Mouse (Mus musculus): Measurements from ENCODE around the gene Mettl24.
"Not testable (repeated sequence)": the region's sequence is repeated elsewhere in the genome, so short reads cannot be mapped to it uniquely, and the experiment has no call there.

The Mettl24 gene

GRCm38 (mm10) chr10:40740696-40741095 lies 57.6 kb downstream of the Mettl24 start:
- no peak for DNase-seq (ENCODE audit: low spot score)

- peak; percentile 54 for DNase-seq (ENCODE audit: low spot score)
These were observed 67.4 kb downstream of the Mettl24 start for GRCm38 (mm10) chr10:40750293-40751047.

DNA sequence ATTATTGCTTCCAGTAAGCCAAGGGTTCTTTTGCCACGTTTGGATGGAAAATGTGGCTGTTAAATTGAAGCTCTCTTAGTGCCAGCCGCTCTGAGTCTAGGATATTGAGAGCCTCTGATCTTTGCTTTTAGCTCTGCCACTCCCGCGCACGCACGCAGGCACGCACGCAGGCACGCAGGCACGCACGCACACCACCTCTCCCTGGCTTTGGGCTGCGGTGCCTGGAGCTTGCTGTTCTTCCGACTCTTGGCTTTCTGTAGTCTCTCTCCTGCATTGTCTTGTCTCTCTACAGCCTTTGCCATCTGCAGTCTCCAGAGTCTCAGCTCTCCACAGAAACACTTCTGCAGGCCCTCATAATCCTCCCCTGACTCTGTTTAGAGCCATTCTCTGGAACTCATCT lies 68.1 kb downstream of the Mettl24 start:
- no peak for DNase-seq (ENCODE audit: low spot score)

DNA sequence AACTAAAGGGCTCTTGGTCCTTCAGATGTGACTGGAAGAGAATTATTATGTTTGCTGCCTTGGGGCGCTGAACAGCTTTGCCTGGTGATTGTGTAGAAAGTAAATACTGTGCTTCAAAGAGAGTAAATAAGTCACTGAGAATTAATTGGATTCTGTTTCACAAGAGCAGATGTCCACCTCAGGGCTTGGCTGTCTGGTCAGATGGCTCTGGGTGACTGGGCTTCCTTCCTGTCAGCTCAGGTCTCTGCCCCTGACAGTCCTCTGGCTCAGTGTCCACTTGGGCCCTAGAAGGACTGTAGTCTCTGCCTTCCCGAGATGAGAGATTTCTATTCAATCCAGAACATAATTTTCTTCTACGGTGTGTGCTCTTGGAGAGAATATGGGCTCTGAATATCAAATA lies 70.0 kb downstream of the Mettl24 start:
- DNase-seq (ENCODE audit: low spot score): no peak

- DNase-seq (ENCODE audit: low spot score): no peak
These were observed 75.3 kb downstream of the Mettl24 start for GRCm38 (mm10) chr10:40758171-40759010.

- DNase-seq (ENCODE audit: low spot score): not testable (repeated sequence)
These were observed 76.5 kb downstream of the Mettl24 start for GRCm38 (mm10) chr10:40759391-40760194.

GRCm38 (mm10) chr10:40760195-40761009 lies 77.3 kb downstream of the Mettl24 start:
- DNase-seq (ENCODE audit: low spot score): no peak

DNA sequence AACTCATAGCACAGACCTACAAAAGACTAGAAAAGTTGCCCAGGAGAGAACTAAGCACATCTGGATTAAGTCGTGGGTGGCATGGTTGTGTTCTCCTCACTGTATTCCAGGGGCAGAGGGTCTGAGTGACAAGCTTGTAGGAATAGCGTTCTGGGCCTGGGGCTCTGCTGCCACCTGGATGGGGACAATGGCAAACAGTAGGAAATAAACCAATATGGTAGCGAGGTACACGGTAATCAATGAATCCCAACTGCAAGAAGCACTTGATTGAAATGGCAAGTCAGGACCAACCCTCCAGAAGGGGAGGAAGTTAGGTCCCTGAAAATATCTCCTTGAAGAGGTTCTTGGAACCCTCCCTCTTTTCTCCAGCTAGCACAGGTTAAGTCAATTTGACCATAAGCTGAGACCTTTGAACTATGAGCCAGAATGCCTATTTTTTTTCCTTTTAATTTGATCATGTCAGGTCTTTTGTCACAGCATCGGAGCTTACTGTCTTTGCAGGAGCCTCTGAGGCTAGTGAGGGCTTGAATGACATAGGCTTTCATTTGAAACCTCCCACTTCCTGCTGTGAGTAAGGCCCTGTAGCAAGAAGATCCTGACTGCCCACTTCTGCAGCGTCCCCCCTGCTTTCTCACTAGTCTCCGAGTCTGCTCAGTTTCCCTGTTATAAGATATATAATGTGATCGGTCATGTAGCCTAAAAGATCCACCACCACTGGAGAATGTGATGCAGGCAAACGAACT lies 78.1 kb downstream of the Mettl24 start:
- no peak for DNase-seq (ENCODE audit: low spot score)

- no peak for DNase-seq (ENCODE audit: low spot score)
These were observed 79.5 kb downstream of the Mettl24 start for GRCm38 (mm10) chr10:40762624-40763023.

DNA sequence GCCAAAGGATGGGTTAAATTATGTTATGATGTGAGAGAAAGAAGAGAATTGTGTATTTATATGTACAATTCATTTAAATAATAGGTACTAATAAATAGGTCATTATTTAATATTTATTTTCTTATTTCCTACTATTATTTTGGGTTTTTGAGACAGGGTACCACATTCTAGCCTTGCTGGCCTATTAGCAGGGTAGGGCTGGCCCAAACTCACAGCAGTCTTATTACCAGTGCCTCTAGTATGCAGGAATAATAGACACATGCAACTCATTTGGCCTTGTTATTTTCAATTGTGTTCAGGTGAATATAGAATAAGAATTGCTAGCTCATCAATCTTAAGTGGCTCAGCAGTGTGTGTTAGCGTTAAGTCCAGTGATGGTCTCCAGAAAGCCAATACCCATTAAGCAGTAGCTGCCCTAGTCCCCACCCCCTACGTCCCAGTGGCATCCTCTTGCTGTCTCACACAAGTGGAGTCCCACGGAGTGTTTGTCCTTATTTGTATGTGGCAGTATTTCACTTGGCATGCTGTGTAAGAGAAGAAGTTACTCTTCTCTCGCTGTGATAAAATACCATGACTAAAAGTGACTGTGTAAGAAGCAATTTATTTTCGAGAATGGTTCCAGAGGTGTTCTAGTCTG lies 80.1 kb downstream of the Mettl24 start:
- DNase-seq (ENCODE audit: low spot score): no peak

DNA sequence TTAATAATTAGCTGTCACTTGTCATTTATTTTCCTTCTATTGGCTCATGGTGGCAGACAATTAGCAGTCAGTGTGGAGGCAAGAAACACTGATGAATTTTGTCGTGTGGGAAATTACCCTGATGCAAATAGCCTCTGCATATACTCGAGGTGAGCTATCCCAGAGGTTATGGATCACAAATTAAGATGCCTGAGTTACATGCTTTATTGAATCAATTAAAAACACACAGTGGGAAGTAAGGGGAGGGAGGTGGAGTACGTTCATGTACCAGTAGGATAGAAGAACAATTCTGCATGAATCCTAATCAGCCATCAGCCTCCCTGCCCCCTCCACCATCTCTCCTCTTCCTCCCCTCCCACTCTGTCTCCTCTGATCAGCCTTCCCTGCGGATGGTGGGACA lies 89.2 kb downstream of the Mettl24 start:
- DNase-seq (ENCODE audit: low spot score): no peak

- DNase-seq (ENCODE audit: low spot score): no peak
These were observed 92.1 kb downstream of the Mettl24 start for GRCm38 (mm10) chr10:40775151-40775550.

- no peak for DNase-seq (ENCODE audit: low spot score)
These were observed 92.6 kb downstream of the Mettl24 start for GRCm38 (mm10) chr10:40775655-40776054.

- peak; percentile 64 for DNase-seq (ENCODE audit: low spot score)
These were observed 94.1 kb downstream of the Mettl24 start for GRCm38 (mm10) chr10:40777171-40777570.

DNA sequence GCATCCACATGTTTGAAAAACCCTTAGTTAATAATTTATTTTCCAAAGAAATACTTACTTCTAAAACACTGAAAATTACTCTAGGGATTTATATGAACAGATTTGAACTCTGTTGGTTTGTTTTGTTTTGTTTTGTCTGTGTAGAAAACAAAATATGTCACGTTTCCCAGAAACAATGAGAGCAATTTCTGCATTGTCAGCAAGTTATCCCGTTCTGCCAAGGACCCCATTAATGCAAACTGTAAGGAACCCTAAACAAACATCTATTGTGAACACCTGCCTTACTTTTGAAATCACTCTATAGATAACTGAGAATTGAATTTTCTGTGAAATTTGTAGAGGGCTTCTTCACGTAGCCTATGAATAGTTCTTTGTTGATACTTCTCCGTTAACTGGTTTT lies 95.4 kb downstream of the Mettl24 start:
- no peak for DNase-seq (ENCODE audit: low spot score)

- DNase-seq (ENCODE audit: low spot score): no peak
These were observed 107.3 kb downstream of the Mettl24 start for GRCm38 (mm10) chr10:40790406-40790805.

GRCm38 (mm10) chr10:40792115-40792514 lies 109.0 kb downstream of the Mettl24 start:
- no peak for DNase-seq (ENCODE audit: low spot score)

DNA sequence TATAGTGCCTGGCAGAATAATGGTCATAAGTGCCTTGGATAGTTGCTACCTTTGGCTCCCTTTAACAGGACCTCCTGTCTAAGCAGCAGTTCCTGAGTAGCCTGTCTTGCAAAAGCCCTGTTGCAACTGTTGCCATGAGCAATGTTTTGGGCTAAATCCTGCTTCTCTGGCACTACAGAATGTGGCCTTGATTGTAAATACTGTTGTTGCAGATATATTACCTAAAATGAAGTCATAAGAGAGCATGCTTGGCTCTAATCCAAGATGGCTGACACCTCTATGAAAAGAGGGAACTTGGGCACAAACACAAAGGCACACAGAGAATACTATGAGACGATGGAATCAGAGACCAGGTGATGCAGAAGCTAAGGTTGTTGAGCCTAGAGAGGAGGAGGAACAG lies 122.1 kb downstream of the Mettl24 start:
- DNase-seq (ENCODE audit: low spot score): no peak

DNA sequence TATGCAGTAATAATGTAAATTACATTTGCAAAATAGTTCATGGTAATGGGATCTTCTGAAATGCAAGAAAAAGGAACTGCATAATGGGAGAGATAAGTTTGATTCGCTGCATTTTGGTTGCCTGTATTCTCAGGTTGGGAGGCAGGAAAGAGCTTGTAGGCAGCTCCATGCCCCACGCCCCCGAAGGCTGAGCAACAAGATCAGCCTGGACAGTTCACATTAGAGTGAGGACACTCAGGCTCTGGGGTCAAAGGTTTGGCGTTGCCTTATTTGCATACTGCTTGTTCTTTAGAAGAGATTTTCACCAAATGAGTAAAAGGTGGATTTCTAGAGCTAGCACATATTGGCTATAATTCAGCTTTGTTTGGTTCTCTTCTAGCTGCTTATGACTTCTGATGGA lies 123.1 kb downstream of the Mettl24 start:
- no peak for DNase-seq (ENCODE audit: low spot score)

- DNase-seq (ENCODE audit: low spot score): not testable (repeated sequence)
These were observed 126.4 kb downstream of the Mettl24 start for GRCm38 (mm10) chr10:40809411-40809910.

Measured in embryo, embryonic 10.5 days (tissue).